Mouse (Mus musculus) megakaryocyte, embryonic 14.5 days (primary cell): ENCODE data around the gene Trmt112.

Experiments used
- FLI1 ChIP-seq: IDR thresholded peaks from 2 replicates; pipeline ENCODE4 v1.6.1; 2012; ENCODE audit warnings: low read length, inconsistent platforms, mixed read lengths
- GATA1 ChIP-seq: IDR thresholded peaks from 3 replicates; pipeline ENCODE4 v1.6.1; 2012; ENCODE audit warnings: mixed read lengths, low read length, inconsistent platforms, borderline replicate concordance

DNA sequence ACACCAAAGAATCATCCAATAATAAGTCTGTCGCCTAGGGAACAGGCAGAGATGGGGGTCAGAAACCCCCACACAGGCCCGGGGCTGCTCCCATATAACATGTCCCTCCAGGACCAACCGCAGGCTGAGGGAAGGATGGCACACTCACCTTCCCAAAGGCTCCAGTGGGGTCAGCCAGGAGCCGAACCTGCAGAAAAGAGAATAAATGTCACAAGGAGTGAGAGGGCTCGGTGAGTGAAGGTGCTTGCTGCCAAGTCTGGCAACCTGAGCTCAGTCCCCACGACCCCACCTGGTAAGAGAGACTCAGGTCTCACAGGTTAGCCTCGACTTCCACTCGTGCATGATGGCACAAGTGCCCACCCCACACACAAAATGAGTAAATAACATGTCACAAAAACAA is 2.4 kb upstream of the Trmt112 start:
- TF ChIP-seq FLI1 (no peak), GATA1 (no peak)
